Mouse (Mus musculus): ENCODE results near the gene Adss.

- TF ChIP-seq EP300 (IDR thresholded peaks at IDR 0.05) (no peak), CTCF (IDR thresholded peaks at IDR 0.05) (no peak)
These were observed 69.4 kb downstream of the Adss start for GRCm38 (mm10) chr1:177726870-177727269.

All from lung, postnatal 0 days (tissue).